Mouse (Mus musculus) heart, postnatal 36 days (tissue): ENCODE measurements around the gene Spa17. TPM values are rescaled to one million over a fixed set of nuclear protein-coding genes. Genes with fewer than 3 reads are reported as not detected.

Experiments
- DNase-seq, 2 experiments: peaks; one replicate each; pipeline ENCODE4 v3.0.0; 2021 to 2022
- intact Hi-C: fragments of 180-260 bp; cut with DNase I; formaldehyde crosslinking; loops from one replicate; pipeline ENCODE4 v1.15.1; 2025
- total RNA-seq, 2 experiments: library from RNA; stranded (reverse); gene quantifications; 2 replicates each; pipeline ENCODE4 v1.2.3; 2021

Spa17 gene
- total RNA-seq, 2 experiments from 2014 or later, result 2.6 to 2.7 TPM

GRCm38 (mm10) chr9:37623981-37624380 lies 10.5 kb upstream of the Spa17 start:
- intact Hi-C loops, result no loop called here

GRCm38 (mm10) chr9:37621290-37621689 lies 7.8 kb upstream of the Spa17 start:
- no peak for DNase-seq
- intact Hi-C loops, result no loop called here

More at GRCm38 (mm10) chr9:37623981-37624380, 10.5 kb upstream of the Spa17 start:
- DNase-seq, result no peak

- intact Hi-C loops, result loop anchor here (1.0 kb wide), 2 partner anchors 153 to 186 kb away; no protein-coding TSS in a partner anchor
- DNase-seq, result peak; percentile 21 to 38
These were observed 3.2 kb upstream of the Spa17 start for GRCm38 (mm10) chr9:37616770-37617169.

GRCm38 (mm10) chr9:37615220-37615619 lies 1.7 kb upstream of the Spa17 start:
- intact Hi-C loops, result no loop called here
- no peak for DNase-seq

GRCm38 (mm10) chr9:37614316-37614715 lies 794 bp upstream of the Spa17 start:
- no peak for DNase-seq
- intact Hi-C loops, result loop anchor here (5.0 kb wide), 1 partner anchor 47 kb away; no protein-coding TSS in a partner anchor

- intact Hi-C loops, result loop anchor here (1.0 to 5.0 kb wide), 3 partner anchors 47 to 86 kb away; partner anchors contain the start of gene Esam
These were observed 374 bp upstream of the Spa17 start for GRCm38 (mm10) chr9:37613911-37614280.

GRCm38 (mm10) chr9:37609558-37609957 lies 4.0 kb downstream of the Spa17 start:
- no peak for DNase-seq
- intact Hi-C loops, result no loop called here

More at GRCm38 (mm10) chr9:37613911-37614280, 374 bp upstream of the Spa17 start:
- no peak for DNase-seq

GRCm38 (mm10) chr9:37605089-37605488 lies 8.4 kb downstream of the Spa17 start:
- DNase-seq, result no peak
- intact Hi-C loops, result no loop called here

GRCm38 (mm10) chr9:37600538-37601205 lies 12.8 kb downstream of the Spa17 start:
- DNase-seq, result no peak
- intact Hi-C loops, result no loop called here

GRCm38 (mm10) chr9:37598637-37599036 lies 14.9 kb downstream of the Spa17 start:
- no peak for DNase-seq
- intact Hi-C loops, result loop anchor here (5.0 kb wide), 1 partner anchor 41 kb away; the partner anchor contains the start of gene Siae

GRCm38 (mm10) chr9:37595570-37595969 lies 18.0 kb downstream of the Spa17 start:
- intact Hi-C loops, result loop anchor here (5.0 kb wide), 1 partner anchor 38 kb away; the partner anchor contains the start of gene Siae
- DNase-seq, result no peak

- intact Hi-C loops, result no loop called here
These were observed 19.8 kb downstream of the Spa17 start for GRCm38 (mm10) chr9:37593690-37594089.

GRCm38 (mm10) chr9:37592633-37593032 lies 20.9 kb downstream of the Spa17 start:
- DNase-seq, result no peak
- intact Hi-C loops, result no loop called here

More at GRCm38 (mm10) chr9:37593690-37594089, 19.8 kb downstream of the Spa17 start:
- no peak for DNase-seq

GRCm38 (mm10) chr9:37592025-37592424 lies 21.5 kb downstream of the Spa17 start:
- no peak for DNase-seq
- intact Hi-C loops, result no loop called here

- intact Hi-C loops, result no loop called here
- no peak for DNase-seq
These were observed 23.1 kb downstream of the Spa17 start for GRCm38 (mm10) chr9:37590381-37590780.

- DNase-seq, result no peak
- intact Hi-C loops, result no loop called here
These were observed 26.8 kb downstream of the Spa17 start for GRCm38 (mm10) chr9:37586718-37587117.

- intact Hi-C loops, result no loop called here
- DNase-seq, result no peak
These were observed 29.9 kb downstream of the Spa17 start for GRCm38 (mm10) chr9:37583594-37583993.

GRCm38 (mm10) chr9:37576436-37576930 lies 37.0 kb downstream of the Spa17 start:
- intact Hi-C loops, result no loop called here
- DNase-seq, result no peak

GRCm38 (mm10) chr9:37572204-37572876 lies 41.2 kb downstream of the Spa17 start:
- intact Hi-C loops, result no loop called here
- DNase-seq, result no peak

- intact Hi-C loops, result loop anchor here (5.0 kb wide), 1 partner anchor 43 kb away; the partner anchor contains the start of gene Spa17
These were observed 44.2 kb downstream of the Spa17 start for GRCm38 (mm10) chr9:37569231-37569835.

More at GRCm38 (mm10) chr9:37569231-37569835, 44.2 kb downstream of the Spa17 start:
- no peak for DNase-seq
